Mouse (Mus musculus): ENCODE measurements at regions not wholly inside any gene's neighbourhood (a gene's known extent, or its start where the extent isn't known, plus 50 kb on each side); places are given as distances from the start of the nearest gene placed in this dataset.

- TF ChIP-seq POLR2A (IDR thresholded peaks at IDR 0.05; ENCODE audit: low read depth, low read length) (no peak), CTCF (IDR thresholded peaks at IDR 0.05; ENCODE audit: borderline replicate concordance, insufficient read depth, low read length) (no peak)
Measured at GRCm38 (mm10) chr6:13380819-13381218, 156.1 kb upstream of the Vwde start.
